Mouse (Mus musculus) embryonic facial prominence, embryonic 13.5 days (tissue): ENCODE results near the gene Cd37. TPM values are rescaled to one million over a fixed set of nuclear protein-coding genes. Genes with fewer than 3 reads are reported as not detected.
"Not testable (repeated sequence)": the region's sequence is repeated elsewhere in the genome, so short reads cannot be mapped to it uniquely, and the experiment has no call there.

Experiments
- ATAC-seq: fragments of 200-750 bp; cut with Nextera tagmentation; 2 replicates; pipeline ENCODE4 v1.8.0; 2017; ENCODE audit warnings: low read depth; ENCODE audit not compliant: insufficient number of reproducible peaks, insufficient read depth, low FRiP score, low TSS enrichment
- H3K27ac ChIP-seq: fragments of 300-500 bp; sonication (generic); 2 replicates; pipeline ENCODE4 v1.5.1; 2015; ENCODE audit warnings: moderate library complexity, mild to moderate bottlenecking, inconsistent platforms
- H3K27me3 ChIP-seq: fragments of 300-500 bp; sonication (generic); 2 replicates; pipeline ENCODE4 v1.6.1; 2015; ENCODE audit warnings: mild to moderate bottlenecking, inconsistent platforms
- H3K36me3 ChIP-seq: fragments of 300-500 bp; sonication (generic); 2 replicates; pipeline ENCODE4 v1.6.1; 2015; ENCODE audit warnings: mild to moderate bottlenecking, inconsistent platforms
- H3K4me1 ChIP-seq: fragments of 300-500 bp; sonication (generic); 2 replicates; pipeline ENCODE4 v1.6.1; 2015; ENCODE audit warnings: inconsistent platforms
- H3K4me2 ChIP-seq: fragments of 300-500 bp; sonication (generic); 2 replicates; pipeline ENCODE4 v1.6.1; 2015; ENCODE audit warnings: moderate library complexity, mild to moderate bottlenecking, inconsistent platforms
- H3K4me3 ChIP-seq: fragments of 300-500 bp; sonication (generic); 2 replicates; pipeline ENCODE4 v1.5.1; 2015; ENCODE audit warnings: mild to moderate bottlenecking, inconsistent platforms
- H3K9ac ChIP-seq: fragments of 300-500 bp; sonication (generic); 2 replicates; pipeline ENCODE4 v1.6.1; 2015; ENCODE audit warnings: mild to moderate bottlenecking, inconsistent platforms
- H3K9me3 ChIP-seq: fragments of 300-500 bp; sonication (generic); 2 replicates; pipeline ENCODE4 v1.6.1; 2016; ENCODE audit warnings: inconsistent platforms
- WGBS: fragments of 180-500 bp; shearing (Covaris S2); methylation state at CpG from one replicate; pipeline ENCODE4 v1.1.7; 2015; ENCODE audit warnings: mixed read lengths; 5-methylcytosine and 5-hydroxymethylcytosine counted together
- polyA plus RNA-seq: library from polyadenylated mRNA; unstranded; fragments of >200 nt; fragmentation: Nextera tagmentation; extraction: Ambion mirVana; gene quantifications from 2 replicates; pipeline ENCODE4 v1.2.1, GENCODE M21; 2015

Gene Cd37
- polyA plus RNA-seq, 1 experiment from 2014 or later = 2.8 TPM

DNA sequence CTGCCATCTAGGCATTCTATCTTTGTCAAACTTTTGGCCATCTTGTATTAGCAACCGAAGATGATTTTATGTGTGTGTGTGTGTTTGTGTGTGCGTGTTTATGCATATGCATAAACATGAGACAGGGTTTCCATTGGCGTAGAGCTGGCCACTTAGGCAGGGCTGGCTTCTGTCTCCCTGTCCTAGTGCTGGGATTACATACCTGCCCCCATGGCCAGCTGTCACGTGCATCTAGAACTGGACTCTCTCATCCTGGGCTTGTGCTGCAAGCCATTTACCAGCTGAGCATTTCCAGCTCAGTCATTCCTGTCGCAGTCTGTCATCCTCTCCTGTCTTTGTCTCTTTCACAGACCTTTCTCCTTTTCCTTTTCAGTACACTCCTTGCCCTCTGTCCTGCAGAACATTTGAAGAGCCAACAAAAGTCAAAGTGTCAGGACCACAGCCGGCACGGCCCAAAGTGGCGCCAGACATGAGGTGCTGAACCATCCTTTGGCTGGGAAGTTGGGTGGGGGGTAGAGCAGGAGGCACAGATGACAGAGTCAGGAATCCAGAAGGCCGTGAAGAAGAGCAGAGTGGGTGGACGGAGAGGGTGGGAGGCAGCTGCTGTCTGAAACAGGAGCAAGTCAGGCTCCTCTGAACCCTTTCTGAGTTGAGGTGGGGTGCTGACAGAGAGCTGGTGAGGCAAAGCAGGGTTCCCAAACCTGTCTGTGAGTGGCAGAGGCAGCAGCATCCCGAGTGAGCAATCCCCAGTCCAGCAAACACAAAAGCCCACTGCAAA is 18.3 kb upstream of the Cd37 start:
- WGBS = 62% methylated on average over 11 of the region's 11 CpGs
- Histone ChIP-seq H3K27ac (no peak overlapping the region), H3K4me2 (no peak overlapping the region)

DNA sequence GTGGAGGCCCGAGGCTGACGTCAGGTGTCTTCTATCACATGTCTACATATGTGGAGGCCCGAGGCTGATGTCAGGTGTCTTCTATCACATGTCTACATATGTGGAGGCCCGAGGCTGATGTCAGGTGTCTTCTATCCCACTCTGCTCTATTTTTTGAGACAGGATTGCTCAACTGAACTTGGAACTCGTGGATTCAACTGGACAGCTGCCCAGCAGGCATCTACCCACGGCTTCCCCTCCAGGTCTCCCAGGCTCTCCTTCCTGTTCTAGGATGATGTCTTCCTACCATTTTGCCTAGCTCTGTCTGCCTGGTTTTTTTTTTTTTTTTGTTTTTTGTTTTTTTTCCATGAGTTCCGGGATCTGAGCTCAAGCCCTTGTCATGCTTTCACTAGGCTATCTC is 16.9 kb upstream of the Cd37 start:
- H3K9ac ChIP-seq, H3K4me2 ChIP-seq, ATAC-seq, H3K36me3 ChIP-seq, H3K4me1 ChIP-seq, H3K9me3 ChIP-seq, H3K27me3 ChIP-seq, H3K4me3 ChIP-seq, H3K27ac ChIP-seq: not testable (repeated sequence)
- WGBS = 82% methylated on average over 7 of the region's 7 CpGs

More for the DNA sequence above, 18.3 kb upstream of the Cd37 start:
- no peaks in the 10 kb centered on the region for H3K9me3 ChIP-seq
- H3K4me3 ChIP-seq = no peak overlapping the region
- H3K36me3 ChIP-seq = no peaks in the 10 kb centered on the region
- H3K9ac ChIP-seq = no peak overlapping the region
- H3K27me3 ChIP-seq = no peaks in the 10 kb centered on the region
- no peak for ATAC-seq
- H3K4me1 ChIP-seq = no peaks in the 10 kb centered on the region

DNA sequence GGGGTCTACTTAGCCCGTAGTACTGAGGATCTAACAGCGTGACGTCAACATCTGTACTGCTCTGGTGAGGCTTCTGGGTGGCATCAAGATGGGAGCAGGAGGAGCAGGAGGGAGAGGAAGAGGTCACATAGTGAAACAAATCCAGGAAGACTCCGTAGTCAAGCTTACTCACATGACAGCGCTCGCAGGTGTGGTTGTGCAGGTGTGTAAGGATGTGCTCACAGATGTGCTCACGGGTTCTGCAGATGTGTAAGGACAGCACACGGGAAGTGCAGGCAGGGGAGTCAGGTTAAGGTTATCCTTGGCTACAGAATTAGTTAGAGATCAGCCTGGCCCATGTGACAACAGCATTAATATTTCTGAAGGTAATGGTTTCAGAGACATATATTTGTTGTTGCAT is 14.9 kb upstream of the Cd37 start:
- WGBS = 85% methylated on average over 8 of the region's 8 CpGs
- Histone ChIP-seq H3K9me3 (no peaks in the 10 kb centered on the region), H3K27ac (no peak overlapping the region), H3K36me3 (no peaks in the 10 kb centered on the region), H3K4me2 (no peak overlapping the region), H3K4me1 (no peaks in the 10 kb centered on the region), H3K4me3 (no peak overlapping the region), H3K9ac (no peak overlapping the region), H3K27me3 (no peaks in the 10 kb centered on the region)
- no peak for ATAC-seq

DNA sequence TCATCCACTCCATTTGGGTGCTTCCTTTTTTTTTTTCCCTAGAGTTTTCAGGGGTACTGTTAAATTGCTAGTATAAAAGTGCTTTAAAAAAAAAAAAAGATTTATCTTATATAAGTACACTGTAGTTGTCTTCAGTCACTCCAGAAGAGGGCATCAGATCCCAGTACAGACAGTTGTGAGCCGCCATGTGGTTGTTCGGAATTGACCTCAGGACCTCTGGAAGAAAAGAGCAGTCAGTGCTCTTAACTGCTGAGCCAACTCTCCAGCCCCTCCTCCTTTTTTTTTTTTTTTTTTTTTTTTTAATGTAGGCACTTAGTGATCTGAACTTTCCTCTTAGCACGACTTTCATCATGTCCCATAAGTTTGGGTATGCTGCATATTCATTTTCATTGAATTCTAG is 8.8 kb upstream of the Cd37 start:
- Histone ChIP-seq H3K4me2 (no peak overlapping the region), H3K9me3 (no peaks in the 10 kb centered on the region), H3K27ac (no peak overlapping the region), H3K4me1 (no peaks in the 10 kb centered on the region), H3K4me3 (no peak overlapping the region), H3K36me3 (no peaks in the 10 kb centered on the region), H3K9ac (no peak overlapping the region), H3K27me3 (no peaks in the 10 kb centered on the region)
- no peak for ATAC-seq
- WGBS = 34% methylated on average over 3 of the region's 3 CpGs

DNA sequence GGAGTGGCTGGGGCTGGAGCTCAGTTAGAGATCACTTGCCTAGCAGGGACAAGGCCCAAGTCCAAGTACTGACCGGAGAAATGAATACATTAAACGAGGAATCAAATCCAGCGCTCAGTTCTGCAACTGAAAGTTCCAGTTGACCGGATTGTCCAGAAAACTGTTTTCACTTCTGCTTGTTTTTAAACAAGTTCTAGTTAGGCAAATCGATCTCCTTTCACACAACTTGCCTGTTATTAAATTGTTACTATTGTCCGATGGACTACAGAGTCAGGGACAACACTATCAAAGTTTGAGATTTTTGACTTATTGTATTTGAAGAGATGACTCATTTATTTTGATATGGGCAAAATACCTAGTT is 2.5 kb upstream of the Cd37 start:
- Histone ChIP-seq H3K4me3 (peak overlapping the region; percentile 38), H3K4me2 (peak overlapping the region; percentile 65), H3K36me3 (no peaks in the 10 kb centered on the region), H3K4me1 (peaks cover 8% of the 10 kb centered on the region), H3K9ac (no peak overlapping the region), H3K9me3 (no peaks in the 10 kb centered on the region), H3K27me3 (peaks cover 19% of the 10 kb centered on the region), H3K27ac (no peak overlapping the region)
- no peak for ATAC-seq
- WGBS = 78% methylated on average over 6 of the region's 6 CpGs

DNA sequence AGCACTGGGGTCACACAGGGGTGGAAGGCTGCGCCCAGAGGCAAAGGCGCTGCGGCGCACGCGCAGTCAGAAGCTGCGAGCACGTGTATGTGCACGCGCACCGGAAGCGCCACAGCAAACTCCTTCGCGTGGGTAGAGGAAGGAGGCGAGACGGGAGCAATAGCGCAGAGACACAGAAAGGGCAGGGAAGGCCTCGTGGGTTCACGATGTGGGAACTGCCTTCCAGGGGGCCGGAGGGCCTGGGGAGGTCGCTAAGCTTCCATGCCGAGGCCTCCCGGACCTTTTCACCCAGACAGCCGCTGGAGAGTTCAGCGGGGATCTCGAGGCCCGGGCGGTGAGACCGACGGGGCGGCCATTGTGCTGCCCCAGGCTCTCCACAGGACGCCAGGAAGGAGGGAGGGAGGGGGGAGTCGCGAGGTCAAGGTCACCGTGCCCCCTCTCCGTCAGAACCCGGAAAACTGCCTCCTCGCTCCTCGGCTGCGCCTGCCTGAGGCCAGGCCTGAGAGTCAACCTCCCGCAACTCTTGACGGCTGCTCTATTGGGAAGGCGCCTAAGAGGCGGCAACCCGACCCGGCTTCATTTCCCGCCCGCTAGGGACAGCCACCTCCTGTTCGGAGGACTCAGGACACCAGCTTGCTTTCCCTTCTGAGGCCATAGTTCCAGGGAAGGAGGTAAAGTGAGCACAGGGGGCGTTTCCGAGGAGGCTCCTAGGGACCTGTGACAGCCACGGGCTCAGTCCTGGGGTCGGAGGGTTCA is 1.9 kb upstream of the Cd37 start, which contains the start of gene Slc6a16:
Gene Slc6a16, plus strand, starts transcription at position 453 of the 756 bp plus-strand sequence.
- no peak for ATAC-seq
- Histone ChIP-seq H3K4me3 (peak within 1 kb of the TSS; percentile 38), H3K27ac (no peak within 1 kb of the TSS), H3K36me3 (no peaks in the 10 kb centered on the region), H3K9me3 (no peaks in the 10 kb centered on the region), H3K4me2 (peak within 1 kb of the TSS; percentile 65), H3K27me3 (peaks cover 19% of the 10 kb centered on the region), H3K4me1 (peaks cover 8% of the 10 kb centered on the region), H3K9ac (peak within 1 kb of the TSS; percentile 60)
- 6% methylated on average over 53 of the region's 53 CpGs for WGBS

DNA sequence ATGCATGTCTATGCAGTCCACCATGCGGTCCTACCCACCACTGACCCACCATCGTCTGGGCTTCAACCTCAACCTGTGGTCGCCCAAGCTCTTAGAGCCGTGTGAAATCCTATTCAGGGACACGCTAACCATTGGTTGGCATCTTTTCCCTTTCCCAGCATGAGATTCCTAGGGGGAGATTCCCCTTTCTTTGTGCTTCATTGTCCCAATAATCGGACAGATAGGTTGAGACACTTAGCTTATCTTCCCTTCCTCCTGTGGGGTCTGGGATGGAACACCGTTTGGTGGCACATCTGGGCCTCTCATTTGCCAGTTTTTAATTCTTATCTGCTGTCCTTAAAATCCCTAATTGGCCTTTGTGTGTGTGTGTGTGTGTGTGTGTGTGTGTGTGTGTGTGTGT is 1.2 kb upstream of the Cd37 start:
- H3K9me3 ChIP-seq = no peaks in the 10 kb centered on the region
- no peak overlapping the region for H3K9ac ChIP-seq
- peaks cover 19% of the 10 kb centered on the region for H3K27me3 ChIP-seq
- no peak overlapping the region for H3K27ac ChIP-seq
- no peak overlapping the region for H3K4me3 ChIP-seq
- no peak overlapping the region for H3K4me2 ChIP-seq
- H3K4me1 ChIP-seq = peaks cover 15% of the 10 kb centered on the region
- no peaks in the 10 kb centered on the region for H3K36me3 ChIP-seq
- 81% methylated on average over 7 of the region's 7 CpGs for WGBS
- no peak for ATAC-seq

DNA sequence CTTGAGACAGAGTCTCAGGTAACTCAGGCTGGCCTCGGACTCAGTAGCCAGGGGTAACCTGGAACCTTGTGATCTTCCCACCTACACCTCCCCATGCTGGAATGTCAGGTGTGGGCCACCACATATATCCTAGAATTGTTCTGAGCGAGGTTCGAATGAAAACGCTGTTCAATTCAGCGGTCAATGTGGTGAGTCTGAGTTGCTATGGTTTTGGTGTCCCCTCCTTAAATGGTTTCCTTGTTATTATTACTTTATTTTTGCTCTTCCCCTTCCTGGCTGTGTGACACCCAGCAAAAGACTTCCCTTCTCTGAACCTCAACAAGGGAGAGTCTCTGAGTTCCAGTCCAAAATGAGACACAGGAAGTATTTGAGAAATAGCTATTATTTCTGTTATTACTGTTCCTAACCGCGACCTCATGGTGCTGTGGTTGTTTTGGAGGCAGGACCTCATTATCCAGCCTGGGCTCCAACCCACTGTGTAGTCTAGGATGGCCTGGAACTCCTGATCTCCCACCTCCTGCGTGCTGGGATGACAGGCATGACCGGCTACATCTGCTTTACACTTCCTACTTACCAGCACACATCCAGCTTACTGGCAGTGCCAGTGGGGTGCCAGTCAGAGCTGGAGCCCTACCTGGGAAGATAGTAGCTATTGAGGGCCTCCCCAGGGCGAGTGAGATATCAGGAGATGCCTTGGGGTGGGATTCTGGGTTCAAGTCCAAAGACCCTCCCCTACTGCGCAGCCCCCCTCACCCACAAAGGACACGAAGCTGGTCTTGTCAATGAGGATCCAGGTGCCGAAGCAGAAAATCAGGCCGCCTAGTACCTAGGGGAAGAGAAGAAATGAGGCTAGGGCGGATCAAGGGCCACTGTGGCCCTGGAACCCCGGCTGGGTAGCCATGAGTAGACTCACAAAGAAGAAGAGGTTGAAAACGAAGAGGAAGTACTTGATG is 892 bp downstream of the Cd37 start:
- no peak for ATAC-seq
- no peak overlapping the region for H3K4me3 ChIP-seq
- H3K4me2 ChIP-seq = no peak overlapping the region
- H3K27me3 ChIP-seq = peaks cover 19% of the 10 kb centered on the region
- 75% methylated on average over 17 of the region's 17 CpGs for WGBS
- no peak overlapping the region for H3K27ac ChIP-seq
- peaks cover 35% of the 10 kb centered on the region for H3K4me1 ChIP-seq
- H3K9me3 ChIP-seq = no peaks in the 10 kb centered on the region
- peaks cover 10% of the 10 kb centered on the region for H3K36me3 ChIP-seq
- no peak overlapping the region for H3K9ac ChIP-seq

DNA sequence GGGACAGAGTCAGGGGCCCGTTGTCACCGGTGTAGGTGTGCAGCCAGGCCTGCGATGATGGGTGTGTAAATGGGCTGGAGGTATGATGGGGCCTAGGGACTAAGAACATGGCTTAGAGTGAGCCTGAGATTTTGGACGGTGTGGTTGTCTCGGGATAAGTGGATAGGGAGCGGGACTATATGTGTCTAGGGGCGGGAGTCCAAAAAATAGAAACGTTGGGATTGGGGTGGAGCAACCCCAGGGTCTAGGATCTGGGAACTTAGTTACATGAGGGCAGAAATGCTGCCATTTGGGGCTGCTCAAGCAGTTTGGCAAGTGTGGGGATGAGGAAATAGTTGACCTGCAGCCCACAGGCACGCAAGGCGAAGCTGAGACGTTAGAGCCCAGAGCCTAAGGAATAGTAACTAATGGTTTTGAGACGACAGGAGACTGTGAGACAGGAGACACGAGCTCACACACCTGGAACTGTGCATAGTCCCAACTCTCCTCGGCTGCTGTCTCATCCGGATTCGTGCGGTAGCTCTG is 3.2 kb downstream of the Cd37 start:
- WGBS = 26% methylated on average over 17 of the region's 17 CpGs
- Histone ChIP-seq H3K9me3 (no peaks in the 10 kb centered on the region), H3K4me1 (peaks cover 41% of the 10 kb centered on the region), H3K9ac (peak overlapping the region; percentile 62), H3K27me3 (peaks cover 15% of the 10 kb centered on the region), H3K36me3 (peaks cover 33% of the 10 kb centered on the region), H3K4me3 (peak overlapping the region; percentile 33), H3K27ac (peak overlapping the region; percentile 66; the same call in 1 of the 2 replicates), H3K4me2 (peak overlapping the region; percentile 58)
- ATAC-seq = no peak

DNA sequence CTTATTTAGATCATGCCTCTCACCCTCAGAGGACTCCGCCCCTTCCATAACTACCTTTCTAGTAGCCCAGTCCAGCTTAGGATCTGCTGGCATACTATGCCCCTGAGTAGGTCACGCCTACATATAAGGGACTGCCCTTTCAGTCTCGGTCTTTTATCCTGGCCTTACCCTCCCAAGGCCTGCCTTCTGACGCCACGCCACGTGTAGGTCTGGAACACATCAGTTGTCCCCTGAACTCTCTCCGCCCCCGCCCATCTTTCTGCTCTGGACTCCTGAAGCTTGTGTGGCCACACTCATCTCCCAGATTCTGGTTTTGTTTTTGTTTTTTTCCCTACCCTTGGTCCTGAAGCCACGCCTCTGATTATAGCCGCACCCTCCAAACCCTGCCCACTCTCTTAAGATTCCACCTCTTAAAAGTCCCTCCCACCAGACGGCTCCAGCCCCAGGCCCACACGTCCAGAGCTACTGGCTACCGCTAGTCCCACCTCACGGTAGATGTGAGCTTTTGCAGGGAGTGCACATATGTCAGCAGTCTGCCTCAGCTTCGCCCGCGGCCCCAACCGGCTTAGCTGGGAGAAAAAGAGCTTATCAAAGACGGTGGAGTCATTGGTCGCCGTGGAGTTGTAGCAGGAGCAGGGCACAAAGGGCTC is 3.9 kb downstream of the Cd37 start:
- Histone ChIP-seq H3K4me1 (peaks cover 38% of the 10 kb centered on the region), H3K9me3 (no peaks in the 10 kb centered on the region), H3K36me3 (peaks cover 33% of the 10 kb centered on the region), H3K4me3 (peak overlapping the region; percentile 33), H3K27ac (peak overlapping the region; percentile 66; the same call in 1 of the 2 replicates), H3K9ac (peak overlapping the region; percentile 62), H3K27me3 (peaks cover 11% of the 10 kb centered on the region), H3K4me2 (peak overlapping the region; percentile 58)
- ATAC-seq = peak; percentile 67
- 4% methylated on average over 21 of the region's 21 CpGs for WGBS
